Mouse (Mus musculus) adrenal gland, postnatal 10 days (tissue): ENCODE measurements around the gene Mgat4d. TPM values are rescaled to one million over a fixed set of nuclear protein-coding genes. Genes with fewer than 3 reads are reported as not detected.
"Not testable (repeated sequence)": the region's sequence is repeated elsewhere in the genome, so short reads cannot be mapped to it uniquely, and the experiment has no call there.

ENCODE experiments used
- DNase-seq: peaks from one replicate; pipeline ENCODE4 v3.0.0; 2021; ENCODE audit warnings: mixed read lengths
- total RNA-seq, 2 experiments: library from RNA; stranded (reverse); gene quantifications; 2 replicates each; pipeline ENCODE4 v1.2.3; 2021

Mgat4d gene
- total RNA-seq, 2 experiments from 2014 or later: not detected

DNA sequence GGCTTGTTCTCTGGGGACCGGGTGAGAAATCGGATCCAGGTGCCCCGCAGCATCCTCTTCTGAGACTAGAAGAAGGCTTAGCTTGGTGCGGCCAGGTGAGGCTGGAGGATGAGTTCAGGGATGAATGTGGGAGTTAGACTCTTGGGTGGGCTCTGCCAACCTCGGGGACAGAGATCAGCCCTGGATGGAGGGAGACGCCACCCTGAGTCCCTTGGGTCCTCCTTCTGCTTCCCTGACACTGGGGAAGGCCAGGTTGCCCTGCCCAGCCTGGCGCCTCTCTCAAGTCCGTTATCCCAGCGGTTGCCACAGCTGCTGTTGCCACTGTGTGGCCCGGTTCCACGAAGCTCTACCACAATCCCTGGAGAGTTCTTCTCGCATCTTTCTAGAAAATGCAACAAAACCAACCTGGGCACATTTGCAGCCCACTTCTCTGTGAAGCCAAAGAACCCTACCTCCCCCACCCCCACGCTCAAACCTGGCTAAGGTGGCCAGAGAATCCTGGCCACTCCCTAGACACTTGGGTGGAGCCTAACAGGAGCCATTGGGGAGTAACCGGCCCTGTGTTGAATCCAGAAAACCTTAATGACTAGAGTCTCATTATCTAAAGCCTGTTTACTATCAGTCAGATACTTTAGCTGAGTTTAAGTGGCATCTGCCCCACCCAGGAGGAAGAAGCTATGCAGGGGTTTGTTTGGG lies 41.9 kb downstream of the Mgat4d start:
- no peak for DNase-seq

DNA sequence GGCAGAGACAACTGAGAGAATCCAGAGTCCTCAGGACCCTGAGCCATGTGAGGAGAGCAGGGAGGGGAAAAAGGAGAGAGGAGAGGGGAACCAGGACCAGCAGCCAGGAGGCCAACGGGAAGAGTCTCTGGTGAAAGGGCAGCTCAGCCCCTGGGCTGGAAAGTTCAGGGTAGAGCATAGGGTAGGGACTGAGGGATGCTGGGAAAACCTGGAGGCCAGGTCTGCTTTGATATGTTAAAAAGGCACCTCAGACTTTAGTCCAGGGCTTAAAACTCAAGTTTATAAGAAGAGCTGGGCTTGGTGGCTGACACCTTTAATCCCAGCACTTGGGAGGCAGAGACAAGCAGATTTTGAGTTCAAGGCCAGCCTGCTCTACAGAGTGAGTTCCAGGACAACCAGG lies 44.2 kb downstream of the Mgat4d start:
- no peak for DNase-seq

DNA sequence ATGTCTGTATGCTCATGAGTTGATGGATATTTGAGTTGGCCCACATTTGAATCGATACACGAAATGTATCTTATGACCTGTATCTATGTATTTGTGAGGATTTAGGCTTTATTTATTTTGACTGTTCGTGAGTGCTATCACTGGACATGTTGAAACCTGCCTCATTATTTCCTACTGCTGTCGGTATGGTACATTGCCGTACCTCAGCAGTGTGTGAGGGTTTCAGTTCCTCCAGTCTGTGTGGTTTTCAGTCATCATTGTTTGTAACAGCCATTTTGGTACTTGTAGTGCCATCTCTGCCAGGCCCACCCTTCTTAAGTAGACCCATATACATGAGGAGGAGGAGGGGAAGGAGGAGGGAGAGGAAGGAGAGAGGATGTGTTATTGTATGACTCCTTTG lies 46.1 kb downstream of the Mgat4d start:
- no peak for DNase-seq

DNA sequence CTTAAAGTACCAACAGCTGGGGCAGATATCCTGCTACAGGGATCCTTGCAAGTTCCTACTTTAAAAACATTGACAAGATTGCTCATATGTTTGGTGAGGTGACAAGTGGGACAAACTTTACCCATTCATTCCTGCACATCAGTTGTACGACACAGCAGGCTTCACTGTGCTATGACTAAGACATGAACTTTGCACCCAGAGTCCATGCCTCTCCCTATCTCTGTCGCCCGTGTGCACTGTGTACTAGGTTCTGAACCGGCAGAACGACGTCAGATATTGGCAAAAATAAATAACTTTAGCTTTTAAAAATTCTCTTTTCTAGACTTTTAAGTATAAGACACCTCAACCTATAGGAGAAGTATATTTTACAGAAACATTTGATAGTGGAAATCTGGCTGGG lies 48.4 kb downstream of the Mgat4d start:
- no peak for DNase-seq

DNA sequence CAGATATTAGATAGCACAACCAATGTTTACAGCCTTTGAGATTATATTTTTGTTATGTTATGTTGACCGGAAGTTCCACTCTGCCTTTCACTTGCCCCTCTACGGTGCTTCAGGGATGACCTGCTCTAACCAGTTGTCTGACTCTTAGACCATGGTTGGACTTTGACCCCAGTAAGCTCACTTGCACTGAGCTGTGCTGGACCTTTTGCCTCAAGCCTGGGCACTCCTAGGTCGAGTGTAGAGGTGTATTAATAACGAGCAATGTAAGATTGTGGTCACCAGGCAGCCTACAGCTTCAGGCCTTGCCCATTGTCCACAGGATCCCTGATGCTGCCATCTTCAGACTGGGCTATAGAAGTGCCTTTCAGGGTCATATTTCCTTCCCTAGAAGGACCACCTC lies 49.5 kb downstream of the Mgat4d start:
- DNase-seq: no peak

DNA sequence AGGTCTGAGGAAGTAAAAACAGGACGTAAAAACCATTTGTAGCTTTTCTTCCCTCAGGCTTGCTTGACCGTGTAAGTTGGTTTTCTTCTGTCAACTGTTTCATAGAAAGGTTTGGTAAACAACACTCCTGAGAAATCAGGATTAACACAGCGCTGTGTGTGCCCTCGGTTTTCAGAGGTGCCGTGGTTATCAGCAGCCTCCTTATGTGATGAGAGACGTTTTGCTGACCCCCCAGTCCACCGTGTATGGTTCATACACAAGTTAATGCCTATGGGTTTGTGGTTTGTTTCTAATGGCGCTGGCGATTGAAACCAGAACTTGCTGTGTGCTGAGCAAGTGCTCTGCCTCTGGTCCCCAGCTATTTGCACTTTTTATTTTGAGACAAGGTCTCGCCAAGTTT lies 57.3 kb downstream of the Mgat4d start:
- no peak for DNase-seq

DNA sequence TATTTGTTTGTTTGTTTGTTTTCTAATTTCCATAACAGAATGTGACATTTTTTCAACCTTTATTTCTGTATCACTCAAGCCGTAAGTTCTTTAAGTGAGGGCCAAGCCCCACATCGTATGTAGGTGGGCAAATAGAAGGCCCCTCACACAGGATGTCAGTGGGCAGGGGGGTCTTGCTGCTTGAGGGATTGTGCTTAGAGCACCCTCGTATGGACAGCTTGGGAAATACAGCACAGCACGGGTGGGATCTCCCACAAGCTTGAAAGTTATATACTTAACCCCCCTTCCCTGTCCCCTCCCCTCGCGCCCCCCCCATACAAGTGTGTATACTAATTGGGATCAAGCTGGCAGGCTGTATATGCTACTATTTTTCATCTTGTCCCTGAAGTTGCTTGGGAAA lies 58.6 kb downstream of the Mgat4d start:
- no peak for DNase-seq

DNA sequence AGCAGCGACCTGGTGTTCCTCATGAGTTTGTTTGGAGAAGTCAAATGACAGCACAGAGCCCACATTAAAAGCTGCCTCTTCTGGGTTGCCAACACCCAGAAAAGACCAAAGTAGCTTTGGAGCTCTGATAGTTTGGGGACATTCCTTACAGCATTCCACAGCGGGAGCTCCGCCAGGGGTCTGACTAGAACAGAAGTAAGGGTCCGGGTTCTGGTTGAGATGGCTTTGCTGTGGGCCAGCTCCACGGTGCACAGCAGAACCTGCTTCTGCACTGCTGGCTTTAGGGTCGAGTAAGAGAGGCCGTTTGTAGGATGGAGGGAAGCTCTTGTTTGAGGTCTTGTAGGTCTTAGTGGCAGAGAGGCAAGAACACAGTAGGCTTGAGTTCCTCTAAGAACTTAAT lies 60.2 kb downstream of the Mgat4d start:
- no peak for DNase-seq

DNA sequence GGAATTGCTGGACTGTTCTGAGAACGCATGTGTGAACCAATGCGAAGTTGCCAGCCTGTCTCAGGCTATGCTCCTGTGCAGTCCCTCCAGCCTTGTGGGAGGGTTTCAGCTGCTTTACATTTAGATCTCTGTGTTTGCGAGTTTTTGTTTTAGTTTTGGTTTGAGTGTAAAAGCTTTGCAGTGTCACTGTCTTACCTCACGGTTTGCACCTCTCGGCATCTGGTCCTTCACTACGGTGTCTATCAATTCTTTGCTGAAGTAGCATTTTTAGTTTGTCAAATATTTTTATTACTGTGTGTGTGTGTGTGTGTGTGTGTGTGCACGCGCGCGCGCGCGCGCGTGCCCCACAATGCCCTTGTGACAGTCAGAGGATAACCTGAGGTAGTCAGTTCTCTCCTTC lies 68.6 kb downstream of the Mgat4d start:
- no peak for DNase-seq

DNA sequence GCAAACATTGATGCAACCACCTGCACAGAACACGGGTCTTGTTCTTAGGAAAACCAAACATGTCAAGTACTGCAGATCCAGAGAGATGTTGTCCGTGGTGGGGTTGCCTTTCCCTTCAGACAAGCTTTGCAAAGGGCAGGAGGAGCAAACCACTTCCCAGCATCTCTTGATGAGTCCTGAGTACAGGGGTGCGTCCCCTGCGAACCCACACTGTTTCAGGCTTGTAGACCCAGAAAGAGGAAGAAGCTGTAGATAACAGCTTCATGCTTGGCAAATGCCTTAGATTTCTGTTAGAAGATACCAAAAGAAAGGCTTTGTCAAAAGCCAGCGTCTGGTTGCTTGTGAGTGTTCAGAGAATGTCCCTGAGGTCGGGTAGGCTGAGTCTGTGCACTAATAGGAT lies 69.7 kb downstream of the Mgat4d start:
- DNase-seq: no peak

DNA sequence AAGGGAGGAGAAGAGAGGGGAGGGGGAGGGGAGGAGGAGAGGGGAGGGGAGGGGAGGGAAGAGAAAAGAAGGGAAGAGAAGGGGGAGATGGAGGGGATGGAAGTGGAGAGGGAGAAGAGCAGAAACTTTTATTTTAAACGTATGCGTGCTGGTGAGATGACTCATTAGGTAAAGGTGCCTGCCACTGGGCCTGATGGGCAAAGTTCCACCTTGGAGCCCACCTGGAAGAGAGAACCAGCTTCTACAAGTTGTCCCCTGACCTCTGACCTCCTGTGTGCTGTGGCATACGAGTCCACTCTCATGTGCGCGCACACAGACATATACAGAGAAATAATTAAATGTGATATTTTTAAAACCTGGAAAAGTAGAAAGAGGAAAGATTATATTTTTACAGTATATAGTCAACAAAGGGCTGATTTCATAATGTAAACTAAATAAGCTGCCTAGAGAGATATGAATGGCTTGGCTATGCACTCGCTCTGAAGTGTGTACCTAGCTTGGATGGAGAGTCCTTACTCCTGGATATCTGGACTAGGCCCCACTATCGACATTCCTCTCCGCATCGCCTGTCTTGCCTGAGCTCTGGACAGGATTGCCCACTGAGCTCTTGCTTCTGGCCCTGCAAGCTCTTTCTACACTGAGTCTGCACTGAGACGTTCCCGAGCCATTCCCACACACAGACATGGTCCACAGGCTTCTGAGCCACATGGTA lies 70.7 kb downstream of the Mgat4d start:
- DNase-seq: no peak

DNA sequence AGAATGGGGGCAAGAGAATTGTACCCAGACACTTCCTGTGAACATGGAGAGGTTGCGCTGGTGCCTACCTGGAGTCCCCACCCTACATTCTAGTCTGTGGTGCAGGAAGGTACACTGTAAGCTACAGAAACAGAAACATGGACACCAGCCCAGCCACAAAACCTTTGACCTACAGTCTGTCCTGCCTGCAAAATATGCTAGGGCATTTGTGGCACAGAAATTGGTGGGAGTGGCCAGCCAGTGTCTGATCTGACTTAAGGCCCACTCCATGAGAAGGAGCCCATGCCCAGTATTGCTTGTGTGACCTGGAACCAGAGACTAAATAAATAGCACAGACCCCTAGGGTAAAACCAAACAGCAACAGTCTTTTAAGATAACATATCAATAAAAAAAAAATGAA lies 73.1 kb downstream of the Mgat4d start:
- DNase-seq: peak; percentile 37

DNA sequence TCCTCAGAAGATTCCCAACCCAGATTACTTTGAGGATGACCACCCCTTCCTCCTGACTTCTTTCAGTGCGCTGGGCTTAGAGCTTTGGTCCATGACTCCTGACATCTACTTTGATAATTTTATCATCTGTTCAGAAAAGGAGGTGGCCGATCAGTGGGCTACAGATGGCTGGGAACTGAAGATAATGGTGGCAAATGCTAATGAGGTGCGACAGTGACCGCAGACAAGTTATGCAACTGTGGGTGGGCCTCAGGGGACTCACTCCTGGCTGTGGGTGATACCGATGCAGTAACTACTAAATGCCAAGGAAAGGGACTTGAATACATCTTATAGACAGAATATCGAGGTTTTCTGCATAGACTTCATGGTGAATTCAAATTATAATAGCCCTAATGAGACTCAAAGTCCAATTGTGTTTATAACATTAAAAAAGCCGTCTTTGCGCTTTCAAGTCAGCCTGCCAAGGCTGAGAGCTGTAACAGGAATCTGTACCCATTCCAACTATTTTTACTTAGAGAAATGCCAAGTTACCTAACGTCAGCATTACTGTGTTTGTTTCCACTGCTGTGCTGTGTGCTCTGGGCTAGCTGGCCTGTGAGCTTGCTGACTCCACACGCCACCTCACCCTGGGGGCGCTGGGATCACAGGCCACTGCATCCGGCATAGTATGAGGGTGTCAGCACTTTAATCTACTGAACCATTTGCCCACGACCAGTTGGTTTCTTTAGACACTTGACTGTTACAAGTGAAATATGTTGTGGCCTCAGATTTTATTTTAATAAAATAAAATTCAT lies 75.0 kb downstream of the Mgat4d start:
- DNase-seq: peak; percentile 21

DNA sequence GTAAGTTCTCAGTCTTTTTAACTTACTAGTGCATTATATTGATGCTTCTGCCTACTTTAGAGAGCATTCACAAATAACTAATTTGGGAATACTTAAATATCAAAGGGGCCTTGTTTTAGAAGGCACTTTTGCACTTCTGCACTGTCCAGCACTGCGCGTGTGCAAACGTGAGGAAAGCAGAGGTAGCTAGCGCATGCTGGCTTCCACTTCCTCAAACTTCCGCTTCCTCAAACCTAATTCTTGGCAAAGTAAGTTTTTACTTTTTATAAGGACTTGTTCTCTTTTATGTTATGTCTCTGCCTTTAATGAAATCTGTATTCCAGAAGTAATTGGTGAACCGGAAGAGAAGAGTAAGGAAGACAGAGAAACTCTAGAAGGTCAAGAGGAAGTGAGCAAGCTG lies 76.9 kb downstream of the Mgat4d start:
- no peak for DNase-seq

DNA sequence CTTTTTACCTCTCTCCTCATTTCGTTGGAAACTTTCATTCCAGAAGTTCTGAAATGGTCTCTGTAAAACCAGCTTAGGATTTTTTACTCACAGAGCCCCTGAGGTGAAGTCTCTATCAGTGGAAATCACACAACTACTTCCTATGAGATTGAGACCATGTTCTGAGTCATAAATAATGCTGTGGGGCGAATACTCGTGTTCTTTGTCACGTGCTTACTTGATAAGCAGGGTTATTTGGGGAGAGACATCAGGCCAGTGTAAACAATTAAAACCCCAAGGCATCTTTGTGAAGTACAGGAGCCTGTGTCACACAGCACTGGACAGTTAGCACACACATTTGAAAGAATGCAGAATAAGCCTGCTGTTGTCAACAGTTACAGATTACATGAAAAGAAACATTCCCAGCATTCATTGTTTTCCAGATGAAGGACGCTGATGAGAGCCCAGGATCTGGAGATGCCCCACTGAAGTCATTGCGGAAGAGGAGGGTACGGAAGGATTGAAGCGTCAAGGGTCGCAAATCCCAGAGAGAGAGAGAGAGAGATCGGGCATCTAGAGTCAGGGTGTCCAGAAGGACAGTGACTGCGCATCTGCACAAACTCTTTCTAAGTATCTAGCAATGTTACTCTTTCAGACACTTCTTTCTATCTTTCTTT lies 78.0 kb downstream of the Mgat4d start:
- DNase-seq: no peak

DNA sequence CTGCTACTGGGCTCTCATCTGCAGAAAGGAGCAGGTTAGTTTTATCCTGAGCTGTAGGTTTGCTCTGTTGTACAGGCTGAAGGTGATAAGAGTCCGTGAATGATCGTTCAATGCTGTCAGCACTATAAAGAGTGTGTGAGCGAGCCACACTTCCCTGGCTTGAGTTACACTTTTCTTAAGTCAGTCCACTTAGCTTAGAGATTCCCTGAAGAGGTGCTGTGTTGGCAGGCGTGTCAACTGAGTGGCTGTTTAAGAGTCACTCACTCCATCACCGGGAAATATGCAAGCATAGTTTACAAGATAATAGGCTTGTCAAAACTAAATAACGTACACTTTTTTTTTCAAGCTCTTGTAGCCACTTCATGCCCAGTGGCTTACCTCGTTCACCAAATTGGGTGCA lies 78.7 kb downstream of the Mgat4d start:
- DNase-seq: no peak

DNA sequence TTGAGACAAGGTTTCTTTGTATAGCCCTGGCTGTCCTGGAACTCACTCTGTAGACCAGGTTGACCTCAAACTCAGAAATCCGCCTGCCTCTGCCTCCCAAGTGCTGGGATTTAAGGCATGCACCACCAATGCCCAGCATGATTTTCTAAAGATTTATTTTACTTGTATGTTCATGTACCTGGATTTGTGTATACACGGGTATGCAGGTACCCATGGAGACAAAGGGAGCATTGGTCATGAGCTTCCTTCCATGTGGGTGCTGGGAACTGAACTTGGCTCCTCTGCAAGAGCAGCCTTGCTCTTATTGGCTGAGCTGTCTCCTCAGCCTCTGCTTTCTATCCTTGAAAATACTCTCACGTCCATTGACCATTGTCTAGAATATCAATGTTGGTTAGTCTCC lies 80.3 kb downstream of the Mgat4d start:
- not testable (repeated sequence) for DNase-seq

DNA sequence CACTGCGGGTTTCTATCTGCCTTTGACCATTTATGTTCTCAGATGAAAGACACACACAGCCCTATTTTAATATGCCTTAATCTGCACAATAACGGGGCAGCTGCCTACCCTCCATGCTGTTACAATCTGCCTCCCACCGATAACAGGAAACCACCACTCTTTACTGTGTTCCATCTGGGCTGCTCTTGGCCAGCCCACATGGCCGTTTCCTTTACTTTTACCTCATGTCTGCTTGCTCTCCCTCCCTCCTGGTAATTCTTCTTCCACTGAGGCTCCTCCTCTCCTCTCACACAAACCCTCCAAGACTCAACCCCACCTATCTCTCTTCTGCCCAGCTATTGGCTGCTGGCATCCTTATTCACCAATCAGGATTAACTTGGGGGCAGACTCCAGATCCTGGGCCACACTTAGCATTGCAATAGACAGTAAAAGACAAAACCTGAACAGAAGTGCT lies 80.8 kb downstream of the Mgat4d start:
- DNase-seq: no peak
